Mouse (Mus musculus) heart, embryonic 10.5 days (tissue): ENCODE results near the gene Lsamp. TPM values are rescaled to one million over a fixed set of nuclear protein-coding genes. Genes with fewer than 3 reads are reported as not detected.

Experiments
- DNase-seq: peaks from one replicate; pipeline ENCODE4 v3.0.0-alpha.2; 2017; ENCODE audit warnings: low spot score
- H3K27ac ChIP-seq: fragments of 300-500 bp; sonication (generic); 2 replicates; pipeline ENCODE4 v1.5.1; 2016; ENCODE audit warnings: mild to moderate bottlenecking
- H3K27me3 ChIP-seq: fragments of 300-500 bp; sonication (generic); 2 replicates; pipeline ENCODE4 v1.6.1; 2016; ENCODE audit warnings: mild to moderate bottlenecking; ENCODE audit not compliant: poor library complexity, insufficient read depth, severe bottlenecking
- H3K36me3 ChIP-seq: fragments of 300-500 bp; sonication (generic); 2 replicates; pipeline ENCODE4 v1.6.1; 2016; ENCODE audit warnings: mild to moderate bottlenecking, moderate library complexity
- H3K4me1 ChIP-seq: fragments of 300-500 bp; sonication (generic); 2 replicates; pipeline ENCODE4 v1.6.1; 2016; ENCODE audit warnings: mild to moderate bottlenecking
- H3K4me3 ChIP-seq: fragments of 300-500 bp; sonication (generic); 2 replicates; pipeline ENCODE4 v1.5.1; 2016; ENCODE audit warnings: mild to moderate bottlenecking, moderate library complexity
- H3K9me3 ChIP-seq: fragments of 300-500 bp; sonication (generic); 2 replicates; pipeline ENCODE4 v1.6.1; 2016; ENCODE audit warnings: mild to moderate bottlenecking, moderate library complexity
- WGBS: fragments of 180-500 bp; shearing (Covaris S2); methylation state at CpG from one replicate; pipeline ENCODE4 v1.1.7; 2016; 5-methylcytosine and 5-hydroxymethylcytosine counted together
- polyA plus RNA-seq: library from polyadenylated mRNA; unstranded; fragments of >200 nt; fragmentation: Nextera tagmentation; extraction: Ambion mirVana; gene quantifications from 2 replicates; pipeline ENCODE4 v1.2.1, GENCODE M21; 2016

The Lsamp gene
- polyA plus RNA-seq, 1 experiment from 2014 or later: 2.1 TPM

GRCm38 (mm10) chr16:41653261-41653660 lies 1669.1 kb downstream of the Lsamp start:
- no peak for DNase-seq
- H3K4me1 ChIP-seq: no peaks in the 10 kb centered on the region
- no peak overlapping the region for H3K27ac ChIP-seq
- H3K9me3 ChIP-seq: no peaks in the 10 kb centered on the region
- H3K27me3 ChIP-seq: no peaks in the 10 kb centered on the region
- H3K36me3 ChIP-seq: no peaks in the 10 kb centered on the region
- WGBS: 85% methylated on average over 2 of the region's 2 CpGs
- H3K4me3 ChIP-seq: no peak overlapping the region

- DNase-seq: no peak
- H3K4me1 ChIP-seq: no peaks in the 10 kb centered on the region
- 72% methylated on average over 2 of the region's 2 CpGs for WGBS
- no peak overlapping the region for H3K4me3 ChIP-seq
- H3K36me3 ChIP-seq: no peaks in the 10 kb centered on the region
- no peak overlapping the region for H3K27ac ChIP-seq
- H3K9me3 ChIP-seq: no peaks in the 10 kb centered on the region
- no peaks in the 10 kb centered on the region for H3K27me3 ChIP-seq
Observed at GRCm38 (mm10) chr16:41674316-41675038, 1690.3 kb downstream of the Lsamp start.

DNA sequence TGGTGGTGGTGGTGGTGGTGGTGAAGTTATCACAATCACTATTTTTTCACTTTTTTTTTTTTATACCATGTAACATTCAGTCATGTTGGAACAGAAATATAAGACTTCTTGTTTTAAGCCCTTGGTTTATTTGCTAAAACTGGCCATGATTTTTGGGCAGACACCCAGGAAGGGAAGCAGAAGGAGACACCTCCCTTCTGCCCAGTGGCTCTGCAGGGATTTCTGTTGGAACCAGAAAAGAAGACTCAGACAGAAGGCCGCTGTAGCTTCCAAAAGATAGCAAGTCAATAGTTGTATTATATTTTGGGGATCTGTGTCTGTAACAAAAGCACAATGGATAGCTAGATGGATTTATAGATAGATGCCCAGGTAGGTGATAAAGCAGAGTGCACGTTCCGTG lies 1691.6 kb downstream of the Lsamp start:
- no peak overlapping the region for H3K4me3 ChIP-seq
- H3K4me1 ChIP-seq: no peaks in the 10 kb centered on the region
- 79% methylated on average over 3 of the region's 3 CpGs for WGBS
- H3K9me3 ChIP-seq: no peaks in the 10 kb centered on the region
- DNase-seq: no peak
- H3K27ac ChIP-seq: no peak overlapping the region
- H3K36me3 ChIP-seq: no peaks in the 10 kb centered on the region
- H3K27me3 ChIP-seq: no peaks in the 10 kb centered on the region

GRCm38 (mm10) chr16:41692435-41692834 lies 1708.3 kb downstream of the Lsamp start:
- Histone ChIP-seq H3K27ac (no peak overlapping the region), H3K4me1 (no peaks in the 10 kb centered on the region), H3K36me3 (no peaks in the 10 kb centered on the region), H3K4me3 (no peak overlapping the region), H3K27me3 (no peaks in the 10 kb centered on the region), H3K9me3 (no peaks in the 10 kb centered on the region)
- no peak for DNase-seq

DNA sequence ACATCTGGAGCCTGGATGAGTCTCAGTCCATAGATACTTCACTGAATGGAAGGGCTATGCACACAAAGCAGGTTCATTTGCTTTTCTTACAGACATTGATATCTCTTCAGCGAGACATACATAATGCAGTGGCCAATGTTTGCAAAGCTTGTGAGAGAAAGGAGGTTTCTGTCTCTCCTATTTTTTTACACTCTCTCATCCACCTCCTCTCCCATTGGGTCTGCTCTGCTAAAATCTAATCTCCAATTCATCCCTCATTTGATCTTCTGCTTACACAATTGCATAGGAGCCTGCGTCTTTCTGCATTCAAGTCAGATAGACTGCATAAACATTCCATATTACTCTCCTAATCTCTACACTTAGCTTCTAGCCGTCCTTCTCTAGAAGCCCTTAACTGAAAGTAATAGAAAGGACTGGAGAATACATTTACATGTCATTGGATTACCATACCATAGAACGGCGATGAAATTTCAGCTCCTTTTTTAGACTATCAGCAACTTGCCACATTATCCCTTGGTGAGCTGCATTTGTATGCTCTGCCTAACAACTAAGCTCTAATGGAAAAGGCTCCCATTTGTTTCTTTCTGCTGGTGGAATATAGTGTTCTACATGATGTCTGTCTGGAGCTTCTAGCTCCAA lies 1717.7 kb downstream of the Lsamp start:
- no peaks in the 10 kb centered on the region for H3K27me3 ChIP-seq
- H3K4me1 ChIP-seq: no peaks in the 10 kb centered on the region
- no peaks in the 10 kb centered on the region for H3K36me3 ChIP-seq
- no peaks in the 10 kb centered on the region for H3K9me3 ChIP-seq
- DNase-seq: no peak
- WGBS: 88% methylated on average over 5 of the region's 5 CpGs
- H3K27ac ChIP-seq: no peak overlapping the region
- no peak overlapping the region for H3K4me3 ChIP-seq

DNA sequence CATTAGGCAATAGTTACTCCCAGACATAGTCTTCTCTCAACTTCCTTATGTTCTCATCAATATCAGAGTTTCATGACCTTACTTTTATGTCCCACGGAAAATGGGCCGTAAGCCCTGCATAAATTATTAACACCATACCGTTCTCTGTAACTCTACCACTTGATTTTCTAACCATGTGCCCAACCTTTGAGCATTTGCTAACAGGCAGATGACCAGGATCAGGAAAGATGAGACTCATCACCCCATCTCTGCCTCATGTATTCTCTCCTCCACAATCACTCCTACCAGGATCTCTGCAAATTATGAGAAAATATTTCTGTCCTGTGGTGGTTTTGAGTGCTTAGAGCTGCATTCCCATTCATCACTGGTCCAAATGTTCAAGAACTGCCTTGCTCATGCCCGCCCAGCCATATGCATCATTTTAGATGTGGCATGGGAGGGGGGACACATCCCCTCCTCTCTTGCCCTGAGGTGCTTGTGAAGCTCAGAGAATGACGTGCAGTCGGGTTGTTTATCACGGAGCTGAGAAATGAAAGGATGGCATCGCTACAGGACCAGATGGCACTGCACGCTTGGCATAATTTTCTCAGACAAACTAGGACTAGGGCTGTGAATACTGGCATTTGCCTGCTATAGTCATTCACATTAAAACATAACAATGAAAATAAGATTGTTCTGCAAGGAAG lies 1744.9 kb downstream of the Lsamp start:
- no peak for DNase-seq
- Histone ChIP-seq H3K27me3 (no peaks in the 10 kb centered on the region), H3K4me1 (no peaks in the 10 kb centered on the region), H3K27ac (no peak overlapping the region), H3K9me3 (no peaks in the 10 kb centered on the region), H3K4me3 (no peak overlapping the region), H3K36me3 (no peaks in the 10 kb centered on the region)
- WGBS: 87% methylated on average over 9 of the region's 9 CpGs

DNA sequence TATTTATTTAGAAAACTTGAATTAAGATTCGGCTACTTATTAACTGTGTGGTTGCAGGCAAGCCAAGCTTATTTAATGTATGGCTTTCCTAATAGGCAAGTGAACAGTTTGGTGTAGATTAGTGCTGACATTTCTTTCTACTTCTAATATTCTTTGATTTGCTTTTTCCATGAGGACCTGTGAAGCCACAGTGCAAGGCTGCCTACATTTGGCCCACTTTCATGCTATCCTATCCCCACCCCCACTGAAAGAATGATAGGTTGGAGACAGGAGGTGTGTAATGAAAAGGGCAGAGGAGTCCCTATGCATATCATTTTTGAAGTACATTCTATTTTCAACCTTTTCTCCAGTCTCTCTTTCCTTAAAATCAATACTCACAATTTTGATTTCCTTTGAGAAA lies 1745.8 kb downstream of the Lsamp start:
- H3K9me3 ChIP-seq: no peaks in the 10 kb centered on the region
- WGBS: 77% methylated on average over 1 of the region's 1 CpGs
- no peaks in the 10 kb centered on the region for H3K4me1 ChIP-seq
- no peak for DNase-seq
- no peak overlapping the region for H3K27ac ChIP-seq
- no peaks in the 10 kb centered on the region for H3K36me3 ChIP-seq
- H3K4me3 ChIP-seq: no peak overlapping the region
- H3K27me3 ChIP-seq: no peaks in the 10 kb centered on the region

- Histone ChIP-seq H3K9me3 (no peaks in the 10 kb centered on the region), H3K27ac (no peak overlapping the region), H3K36me3 (no peaks in the 10 kb centered on the region), H3K4me3 (no peak overlapping the region), H3K27me3 (no peaks in the 10 kb centered on the region), H3K4me1 (no peaks in the 10 kb centered on the region)
- WGBS: 82% methylated on average over 4 of the region's 4 CpGs
- peak; percentile 75 for DNase-seq
Observed at GRCm38 (mm10) chr16:41745037-41745436, 1760.9 kb downstream of the Lsamp start.

- WGBS: 77% methylated on average over 11 of the region's 11 CpGs
- H3K4me1 ChIP-seq: no peaks in the 10 kb centered on the region
- H3K4me3 ChIP-seq: no peak overlapping the region
- no peaks in the 10 kb centered on the region for H3K9me3 ChIP-seq
- no peaks in the 10 kb centered on the region for H3K36me3 ChIP-seq
- H3K27me3 ChIP-seq: no peaks in the 10 kb centered on the region
- no peak for DNase-seq
- no peak overlapping the region for H3K27ac ChIP-seq
Observed at GRCm38 (mm10) chr16:41746235-41746911, 1762.2 kb downstream of the Lsamp start.

DNA sequence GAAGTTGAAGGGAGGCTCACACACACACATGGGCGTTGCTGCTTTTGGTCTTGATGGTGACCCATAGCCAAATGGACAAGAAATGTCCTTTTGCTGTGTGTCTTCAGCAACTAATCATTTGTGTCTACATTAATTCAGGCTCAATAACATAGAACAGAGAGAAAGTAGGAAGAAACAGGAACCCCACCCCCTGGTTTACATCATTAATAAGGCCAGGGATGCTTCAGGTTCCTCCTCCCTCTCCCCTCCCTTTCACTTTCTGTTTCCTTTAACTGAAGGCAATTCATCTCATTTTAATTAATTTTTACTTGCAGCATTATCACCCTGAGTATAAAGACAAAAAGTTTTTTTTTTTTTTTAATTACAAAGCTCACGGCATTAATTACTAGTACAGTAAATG lies 1763.7 kb downstream of the Lsamp start:
- Histone ChIP-seq H3K27ac (no peak overlapping the region), H3K4me1 (no peaks in the 10 kb centered on the region), H3K36me3 (no peaks in the 10 kb centered on the region), H3K4me3 (no peak overlapping the region), H3K27me3 (no peaks in the 10 kb centered on the region), H3K9me3 (no peaks in the 10 kb centered on the region)
- WGBS: 93% methylated on average over 2 of the region's 2 CpGs
- DNase-seq: no peak

GRCm38 (mm10) chr16:41748759-41749158 lies 1764.6 kb downstream of the Lsamp start:
- 87% methylated on average over 2 of the region's 2 CpGs for WGBS
- no peaks in the 10 kb centered on the region for H3K9me3 ChIP-seq
- H3K27ac ChIP-seq: no peak overlapping the region
- H3K4me1 ChIP-seq: no peaks in the 10 kb centered on the region
- H3K4me3 ChIP-seq: no peak overlapping the region
- no peaks in the 10 kb centered on the region for H3K27me3 ChIP-seq
- H3K36me3 ChIP-seq: no peaks in the 10 kb centered on the region
- DNase-seq: no peak

- no peak for DNase-seq
- H3K36me3 ChIP-seq: no peaks in the 10 kb centered on the region
- 73% methylated on average over 6 of the region's 6 CpGs for WGBS
- H3K27me3 ChIP-seq: no peaks in the 10 kb centered on the region
- H3K4me3 ChIP-seq: no peak overlapping the region
- no peak overlapping the region for H3K27ac ChIP-seq
- H3K4me1 ChIP-seq: no peaks in the 10 kb centered on the region
- H3K9me3 ChIP-seq: no peaks in the 10 kb centered on the region
Observed at GRCm38 (mm10) chr16:41764285-41764684, 1780.1 kb downstream of the Lsamp start.
